Mouse (Mus musculus) hindbrain, embryonic 10.5 days (tissue): ENCODE data around the gene Mfap5. TPM values are rescaled to one million over a fixed set of nuclear protein-coding genes. Genes with fewer than 3 reads are reported as not detected.

Experiments used
- DNase-seq: peaks from one replicate; pipeline ENCODE4 v3.0.0-alpha.2; 2017; ENCODE audit warnings: low spot score
- H3K27ac ChIP-seq: fragments of 300-500 bp; sonication (generic); 2 replicates; pipeline ENCODE4 v1.5.1; 2016; ENCODE audit warnings: mild to moderate bottlenecking, moderate library complexity
- H3K27me3 ChIP-seq: fragments of 300-500 bp; sonication (generic); 2 replicates; pipeline ENCODE4 v1.6.1; 2016; ENCODE audit warnings: mild to moderate bottlenecking; ENCODE audit not compliant: poor library complexity, insufficient read depth, severe bottlenecking
- H3K36me3 ChIP-seq: fragments of 300-500 bp; sonication (generic); 2 replicates; pipeline ENCODE4 v1.6.1; 2016; ENCODE audit warnings: mild to moderate bottlenecking, moderate library complexity
- H3K4me1 ChIP-seq: fragments of 300-500 bp; sonication (generic); replicated peaks from 2 replicates; pipeline ENCODE4 v1.6.1; 2016; ENCODE audit warnings: mild to moderate bottlenecking
- H3K4me3 ChIP-seq: fragments of 300-500 bp; sonication (generic); 2 replicates; pipeline ENCODE4 v1.5.1; 2016; ENCODE audit warnings: mild to moderate bottlenecking, moderate library complexity
- H3K9me3 ChIP-seq: fragments of 300-500 bp; sonication (generic); 2 replicates; pipeline ENCODE4 v1.6.1; 2016; ENCODE audit warnings: mild to moderate bottlenecking, moderate library complexity
- WGBS: fragments of 180-500 bp; shearing (Covaris S2); methylation state at CpG from one replicate; pipeline ENCODE4 v1.1.7; 2016; 5-methylcytosine and 5-hydroxymethylcytosine counted together
- polyA plus RNA-seq: library from polyadenylated mRNA; unstranded; fragments of >200 nt; fragmentation: Nextera tagmentation; extraction: Ambion mirVana; gene quantifications from 2 replicates; pipeline ENCODE4 v1.2.1, GENCODE M21; 2016

Mfap5 gene
- polyA plus RNA-seq, 1 experiment from 2014 or later: 1.1 TPM

DNA sequence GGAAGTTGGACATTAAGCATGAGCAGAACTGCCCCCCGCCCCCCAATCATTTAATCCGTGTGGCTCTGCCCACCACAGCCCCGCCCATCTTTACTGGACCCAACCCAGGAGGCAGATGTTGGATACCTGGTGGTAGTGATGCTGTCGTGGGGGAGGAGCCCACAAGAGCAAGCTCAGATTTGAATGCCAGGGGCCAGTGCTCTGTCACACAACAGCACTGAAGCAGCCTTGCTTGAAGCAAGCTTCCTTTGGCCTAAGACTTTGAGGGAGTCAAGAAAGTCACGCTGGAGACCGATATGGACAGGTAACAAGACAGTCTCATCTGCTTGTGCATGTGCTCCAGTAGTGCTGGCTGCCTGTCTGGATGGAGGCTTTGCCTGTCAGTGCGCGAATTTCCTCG is 48.0 kb downstream of the Mfap5 start, which contains the start of gene Aicda:
Gene Aicda, plus strand, starts transcription at position 196 of the 400 bp plus-strand sequence.
- Histone ChIP-seq H3K27me3 (no peaks in the 10 kb centered on the region; the same call in 1 of the 2 replicates), H3K4me1 (0 out of 2 replicates have a peak, but pooled peaks cover 3% of the 10 kb centered on the region), H3K9me3 (no peaks in the 10 kb centered on the region), H3K36me3 (no peaks in the 10 kb centered on the region), H3K4me3 (no peak within 1 kb of the TSS), H3K27ac (no peak within 1 kb of the TSS)
- WGBS: 58% methylated on average over 9 of the region's 9 CpGs
- DNase-seq: no peak

DNA sequence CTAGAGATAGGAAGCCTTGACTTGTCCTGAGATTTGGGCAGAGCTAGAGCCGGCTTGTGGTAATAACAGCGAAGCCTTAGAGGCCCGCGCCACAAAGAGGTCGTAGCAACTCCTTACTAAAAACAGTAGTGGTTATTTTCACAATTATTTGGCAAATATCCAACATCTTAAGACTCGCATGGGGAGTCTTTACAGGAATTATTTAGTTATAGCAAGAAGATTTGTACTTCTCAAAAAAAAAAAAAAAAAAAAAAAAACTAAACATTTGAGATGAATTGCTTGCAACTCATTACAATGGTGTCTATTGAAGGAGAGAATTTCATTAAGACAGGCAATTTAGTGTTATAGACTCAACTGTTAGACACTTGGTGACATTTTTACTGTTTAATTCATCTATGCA is 48.5 kb downstream of the Mfap5 start:
- no peak overlapping the region for H3K4me3 ChIP-seq
- WGBS: 90% methylated on average over 6 of the region's 6 CpGs
- H3K9me3 ChIP-seq: no peaks in the 10 kb centered on the region
- H3K4me1 ChIP-seq: 0 out of 2 replicates have a peak, but pooled peaks cover 3% of the 10 kb centered on the region
- H3K27me3 ChIP-seq: no peaks in the 10 kb centered on the region; the same call in 1 of the 2 replicates
- DNase-seq: no peak
- H3K27ac ChIP-seq: no peak overlapping the region
- no peaks in the 10 kb centered on the region for H3K36me3 ChIP-seq

DNA sequence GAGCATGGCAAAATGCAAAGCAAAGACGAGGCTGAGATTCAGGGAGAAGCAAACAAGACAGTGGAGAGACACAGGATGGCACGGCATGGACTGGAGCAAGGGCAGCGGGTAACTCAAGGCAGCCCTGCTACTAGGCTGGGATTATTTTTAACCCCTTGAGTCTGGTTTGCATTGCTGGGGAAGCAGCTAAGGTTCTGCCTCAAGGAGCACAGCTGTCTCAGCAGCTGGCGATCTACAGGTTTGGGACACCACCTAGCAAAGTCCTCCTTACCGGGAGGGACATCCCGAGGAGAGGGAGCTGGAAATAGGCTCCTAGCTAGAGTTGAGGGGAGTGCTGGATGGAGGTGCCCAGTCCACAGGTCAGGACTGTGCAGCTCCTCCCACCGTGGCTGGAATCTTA is 49.6 kb downstream of the Mfap5 start:
- Histone ChIP-seq H3K27me3 (no peaks in the 10 kb centered on the region; the same call in 1 of the 2 replicates), H3K27ac (no peak overlapping the region), H3K36me3 (no peaks in the 10 kb centered on the region), H3K9me3 (no peaks in the 10 kb centered on the region), H3K4me3 (no peak overlapping the region), H3K4me1 (0 out of 2 replicates have a peak, but pooled peaks cover 6% of the 10 kb centered on the region)
- WGBS: 52% methylated on average over 7 of the region's 7 CpGs
- DNase-seq: no peak

DNA sequence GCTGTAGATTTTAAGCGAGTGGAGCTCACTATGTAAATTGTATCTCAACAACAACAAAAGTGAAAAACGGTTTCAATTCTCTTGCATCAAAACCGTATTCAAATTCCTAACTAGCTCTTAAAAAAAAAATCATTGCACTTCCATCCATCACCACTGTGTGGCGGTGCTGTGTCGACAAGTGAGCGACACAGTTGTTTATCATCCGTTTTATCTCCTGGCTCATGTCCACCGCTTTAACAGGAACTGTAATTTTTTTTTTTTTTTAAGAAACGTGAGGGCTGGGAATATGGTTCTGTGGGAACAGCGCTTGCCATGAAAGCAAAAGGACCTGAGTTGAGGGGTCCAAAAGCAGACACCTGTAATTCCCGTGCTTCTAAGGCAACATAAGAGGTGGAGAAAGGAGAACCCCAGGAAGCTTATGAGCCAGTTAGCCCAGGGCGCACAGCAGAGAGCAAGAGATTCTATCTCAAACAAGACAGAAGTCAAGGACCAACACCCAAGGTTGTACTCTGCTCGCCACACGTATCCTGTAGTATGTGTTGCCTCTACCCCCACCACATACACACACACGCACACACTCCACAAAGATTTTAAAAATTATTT is 51.4 kb downstream of the Mfap5 start:
- WGBS: 26% methylated on average over 15 of the region's 15 CpGs
- H3K4me3 ChIP-seq: no peak overlapping the region

DNA sequence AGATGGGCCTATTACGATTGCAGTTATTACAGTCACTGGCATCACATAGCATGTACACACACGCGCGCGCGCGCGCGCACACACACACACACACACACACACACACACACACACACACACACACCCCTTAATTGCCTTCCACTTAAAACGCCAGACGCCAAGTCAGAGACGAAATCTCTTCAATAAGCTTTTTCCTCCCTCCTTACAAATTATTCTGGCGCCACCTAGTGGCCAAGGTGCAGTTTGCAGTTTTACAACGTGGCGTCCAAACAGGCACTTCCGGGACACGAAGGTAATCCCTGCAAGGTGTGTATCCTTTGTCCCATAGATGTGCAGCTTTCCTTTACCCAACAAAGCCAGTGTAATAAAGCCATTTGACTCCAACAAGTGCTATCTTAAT is 54.8 kb downstream of the Mfap5 start:
- DNase-seq: peak; percentile 83
- Histone ChIP-seq H3K36me3 (no peaks in the 10 kb centered on the region), H3K27me3 (peaks cover 16% of the 10 kb centered on the region), H3K9me3 (no peaks in the 10 kb centered on the region), H3K4me1 (peaks cover 14% of the 10 kb centered on the region; the same call in 1 of the 2 replicates), H3K4me3 (peak overlapping the region; percentile 27), H3K27ac (no peak overlapping the region)
- 16% methylated on average over 17 of the region's 17 CpGs for WGBS

More for the DNA sequence above, 51.4 kb downstream of the Mfap5 start:
- peak; percentile 50 for DNase-seq
- H3K27ac ChIP-seq: no peak overlapping the region
- H3K9me3 ChIP-seq: no peaks in the 10 kb centered on the region
- H3K36me3 ChIP-seq: no peaks in the 10 kb centered on the region
- H3K4me1 ChIP-seq: 0 out of 2 replicates have a peak, but pooled peaks cover 11% of the 10 kb centered on the region
- H3K27me3 ChIP-seq: peaks cover 8% of the 10 kb centered on the region

DNA sequence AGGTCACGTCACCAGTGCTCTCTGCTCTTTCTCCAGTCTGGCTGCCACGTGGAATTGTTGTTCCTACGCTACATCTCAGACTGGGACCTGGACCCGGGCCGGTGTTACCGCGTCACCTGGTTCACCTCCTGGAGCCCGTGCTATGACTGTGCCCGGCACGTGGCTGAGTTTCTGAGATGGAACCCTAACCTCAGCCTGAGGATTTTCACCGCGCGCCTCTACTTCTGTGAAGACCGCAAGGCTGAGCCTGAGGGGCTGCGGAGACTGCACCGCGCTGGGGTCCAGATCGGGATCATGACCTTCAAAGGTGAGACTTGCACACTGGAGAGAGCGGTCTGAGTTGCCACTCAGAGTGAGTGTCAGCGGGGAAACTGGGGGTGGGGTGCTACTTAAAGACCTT is 55.4 kb downstream of the Mfap5 start:
- Histone ChIP-seq H3K9me3 (no peaks in the 10 kb centered on the region), H3K36me3 (no peaks in the 10 kb centered on the region), H3K4me1 (peaks cover 14% of the 10 kb centered on the region; the same call in 1 of the 2 replicates), H3K4me3 (no peak overlapping the region), H3K27ac (no peak overlapping the region), H3K27me3 (peaks cover 16% of the 10 kb centered on the region)
- no peak for DNase-seq
- 82% methylated on average over 20 of the region's 20 CpGs for WGBS

DNA sequence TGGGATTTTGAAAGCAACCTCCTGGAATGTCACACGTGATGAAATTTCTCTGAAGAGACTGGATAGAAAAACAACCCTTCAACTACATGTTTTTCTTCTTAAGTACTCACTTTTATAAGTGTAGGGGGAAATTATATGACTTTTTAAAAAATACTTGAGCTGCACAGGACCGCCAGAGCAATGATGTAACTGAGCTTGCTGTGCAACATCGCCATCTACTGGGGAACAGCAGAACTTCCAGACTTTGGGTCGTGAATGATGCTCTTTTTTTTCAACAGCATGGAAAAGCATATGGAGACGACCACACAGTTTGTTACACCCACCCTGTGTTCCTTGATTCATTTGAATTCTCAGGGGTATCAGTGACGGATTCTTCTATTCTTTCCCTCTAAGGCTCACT is 56.8 kb downstream of the Mfap5 start:
- DNase-seq: peak; percentile 66
- no peaks in the 10 kb centered on the region for H3K9me3 ChIP-seq
- peaks cover 11% of the 10 kb centered on the region; the same call in 1 of the 2 replicates for H3K4me1 ChIP-seq
- H3K27ac ChIP-seq: no peak overlapping the region
- peaks cover 16% of the 10 kb centered on the region for H3K27me3 ChIP-seq
- WGBS: 5% methylated on average over 6 of the region's 6 CpGs
- no peak overlapping the region for H3K4me3 ChIP-seq
- no peaks in the 10 kb centered on the region for H3K36me3 ChIP-seq

DNA sequence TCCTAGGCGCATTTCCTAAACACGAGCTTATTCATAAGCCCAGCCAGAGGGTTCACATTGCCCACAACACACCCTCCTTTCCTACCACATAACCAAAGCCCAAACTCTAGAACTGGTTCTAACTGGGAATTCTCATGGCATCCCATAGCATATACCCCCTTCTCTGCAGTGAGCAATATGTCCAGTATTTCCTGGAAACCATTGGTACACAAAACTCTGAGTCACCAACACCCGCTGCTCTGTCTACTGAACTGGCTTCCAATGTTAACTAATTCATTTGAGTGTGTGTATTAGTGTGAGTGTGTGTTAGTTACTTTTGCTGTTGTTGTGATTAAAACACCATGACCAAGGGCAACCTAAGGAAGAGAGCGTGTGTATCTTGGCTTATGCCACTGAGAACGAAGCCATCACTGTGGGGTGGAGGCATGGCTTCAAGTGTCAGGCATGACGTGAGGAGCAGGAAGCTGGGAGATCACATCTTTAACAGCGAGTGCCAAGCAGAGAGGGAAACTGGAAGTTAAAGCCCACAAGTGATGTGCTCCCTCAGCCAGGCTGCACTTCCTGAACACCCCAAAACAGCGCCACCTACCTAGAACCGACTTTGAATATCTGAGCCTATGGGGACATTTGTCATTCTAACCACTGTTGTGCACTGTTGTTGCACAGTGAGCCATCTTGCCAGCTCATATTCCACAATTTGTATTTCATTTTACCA is 59.6 kb downstream of the Mfap5 start:
- 90% methylated on average over 9 of the region's 9 CpGs for WGBS
- Histone ChIP-seq H3K36me3 (no peaks in the 10 kb centered on the region), H3K4me1 (peaks cover 8% of the 10 kb centered on the region; the same call in 1 of the 2 replicates), H3K4me3 (no peak overlapping the region), H3K9me3 (no peaks in the 10 kb centered on the region), H3K27ac (no peak overlapping the region), H3K27me3 (peaks cover 16% of the 10 kb centered on the region)
- no peak for DNase-seq

DNA sequence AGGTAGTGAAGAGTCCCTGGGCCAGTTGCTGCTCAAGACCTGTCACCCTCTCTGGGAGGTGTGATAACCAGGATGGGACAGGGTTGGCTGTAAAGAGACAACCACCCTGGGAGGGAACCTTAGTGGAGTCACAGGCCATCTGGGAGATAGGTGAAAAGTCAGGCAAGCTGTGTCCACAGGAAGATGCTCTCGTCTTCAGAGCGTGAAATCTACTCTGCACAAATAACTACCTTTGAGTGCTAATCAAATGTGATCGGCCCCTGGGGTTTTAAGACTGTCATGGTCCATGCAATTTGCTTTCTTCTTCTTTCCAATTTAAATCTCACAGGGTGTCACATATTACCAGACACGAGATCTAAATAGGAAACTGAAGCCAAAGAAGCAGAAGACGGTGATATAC is 63.5 kb downstream of the Mfap5 start:
- Histone ChIP-seq H3K27me3 (no peaks in the 10 kb centered on the region), H3K36me3 (no peaks in the 10 kb centered on the region), H3K4me1 (no peaks in the 10 kb centered on the region), H3K9me3 (no peaks in the 10 kb centered on the region), H3K4me3 (no peak overlapping the region), H3K27ac (no peak overlapping the region)
- 64% methylated on average over 5 of the region's 5 CpGs for WGBS
- DNase-seq: no peak

DNA sequence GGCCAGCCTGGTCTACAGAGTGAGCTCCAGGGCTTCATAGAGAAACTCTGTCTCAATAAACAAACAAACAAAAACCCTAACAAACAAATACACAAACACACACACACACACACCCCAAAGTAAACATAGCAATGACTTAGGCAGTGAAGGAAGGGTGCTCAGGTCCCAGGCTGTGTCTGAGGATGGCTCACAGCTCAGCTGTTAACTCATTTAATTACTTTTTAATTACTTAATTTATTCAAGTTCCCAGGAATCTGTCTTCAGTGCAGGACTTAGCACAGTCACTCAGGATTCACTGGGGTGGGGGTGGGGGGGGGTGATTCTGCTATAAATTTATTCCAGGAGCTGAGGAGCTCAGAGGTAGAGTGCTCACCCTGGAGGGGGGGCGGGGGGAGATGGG is 64.1 kb downstream of the Mfap5 start:
- no peak for DNase-seq
- no peaks in the 10 kb centered on the region for H3K36me3 ChIP-seq
- WGBS: 53% methylated on average over 1 of the region's 1 CpGs
- no peak overlapping the region for H3K27ac ChIP-seq
- no peaks in the 10 kb centered on the region for H3K27me3 ChIP-seq
- no peaks in the 10 kb centered on the region for H3K9me3 ChIP-seq
- H3K4me3 ChIP-seq: no peak overlapping the region
- no peaks in the 10 kb centered on the region for H3K4me1 ChIP-seq

DNA sequence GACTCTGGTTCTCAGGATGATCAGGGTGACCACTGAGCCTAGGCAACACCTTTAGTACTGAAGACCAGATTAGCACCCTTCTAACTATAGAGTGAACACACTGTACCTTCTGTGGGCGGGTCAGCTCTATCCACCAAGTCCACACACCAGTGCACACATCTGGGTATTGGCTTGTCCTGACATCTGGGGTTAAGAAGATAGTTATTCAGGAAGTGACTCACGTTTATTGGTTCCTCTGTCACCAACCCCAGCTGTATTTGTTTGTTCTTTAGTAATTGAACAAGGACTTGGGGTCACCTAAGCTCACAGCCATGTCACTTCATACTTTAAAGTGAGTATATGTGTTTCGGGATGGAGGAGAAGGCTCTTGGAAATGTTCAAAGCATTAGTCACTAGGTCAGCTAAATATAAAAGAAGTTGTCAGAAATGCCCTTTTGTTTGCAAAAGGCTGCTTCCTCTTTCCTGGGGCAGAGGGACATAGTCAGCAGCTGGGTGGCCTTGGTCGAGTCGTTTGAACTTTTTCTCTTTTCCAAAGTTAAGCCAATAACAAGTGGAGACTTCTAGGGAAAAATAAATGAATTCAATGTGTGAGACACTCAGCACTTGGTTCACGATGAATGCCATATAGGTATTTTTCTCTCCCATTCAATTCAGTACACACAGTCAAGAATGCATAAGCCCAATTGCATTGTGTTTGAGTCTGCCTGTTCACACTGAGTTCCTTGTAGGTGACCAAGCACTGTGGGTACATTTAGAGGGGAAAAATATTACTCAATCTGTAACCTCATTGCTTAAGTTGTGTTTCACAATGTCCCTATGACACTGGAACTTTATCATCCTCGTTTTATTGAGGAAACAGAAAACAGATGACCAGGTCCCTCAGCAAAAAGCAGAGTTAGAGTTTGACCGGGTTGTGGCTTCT is 65.3 kb downstream of the Mfap5 start:
- Histone ChIP-seq H3K27me3 (no peaks in the 10 kb centered on the region), H3K4me3 (no peak overlapping the region), H3K36me3 (no peaks in the 10 kb centered on the region), H3K27ac (no peak overlapping the region), H3K4me1 (no peaks in the 10 kb centered on the region), H3K9me3 (no peaks in the 10 kb centered on the region)
- DNase-seq: no peak
- 71% methylated on average over 8 of the region's 8 CpGs for WGBS

DNA sequence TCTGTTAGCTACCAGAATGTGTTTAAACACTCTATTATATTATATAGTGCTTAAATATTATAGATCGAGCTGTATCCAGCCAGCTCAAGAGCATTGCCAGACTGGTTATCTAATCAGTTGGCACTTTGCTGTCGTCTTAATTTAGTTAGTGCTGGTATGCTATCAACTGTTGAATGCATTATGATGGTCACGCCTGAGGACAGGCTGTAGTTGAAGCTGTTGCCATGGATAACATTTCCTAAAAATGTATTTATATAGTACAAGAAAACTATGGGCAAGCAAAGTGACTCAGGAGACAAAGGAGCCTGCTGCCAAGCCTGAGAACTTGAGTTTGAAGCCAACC is 65.9 kb downstream of the Mfap5 start:
- no peaks in the 10 kb centered on the region for H3K4me1 ChIP-seq
- H3K9me3 ChIP-seq: no peaks in the 10 kb centered on the region
- no peaks in the 10 kb centered on the region for H3K36me3 ChIP-seq
- no peak overlapping the region for H3K4me3 ChIP-seq
- no peaks in the 10 kb centered on the region for H3K27me3 ChIP-seq
- WGBS: 93% methylated on average over 3 of the region's 3 CpGs
- no peak overlapping the region for H3K27ac ChIP-seq
- no peak for DNase-seq
